Mouse (Mus musculus) liver, embryonic 14 days (tissue): ENCODE results near the gene Susd5. TPM values are rescaled to one million over a fixed set of nuclear protein-coding genes. Genes with fewer than 3 reads are reported as not detected.

Experiments
- polyA plus RNA-seq: library from polyadenylated mRNA; depleted of rRNA; stranded (reverse); fragments of >200 nt; gene quantifications from 2 replicates; pipeline ENCODE4 v1.2.3, GENCODE M21; 2012; rRNA removed

The Susd5 gene
- polyA plus RNA-seq: 0.01 TPM in 1 of 2 replicates, not detected in the other

GRCm38 (mm10) chr9:114057090-114057796 lies at the start of gene Susd5:
TSS of gene Susd5 (plus strand) at chr9:114057140.

GRCm38 (mm10) chr9:114046028-114046427 lies 10.9 kb upstream of the Susd5 start, which contains the start of gene Fbxl2:
TSS of gene Fbxl2 (minus strand) at chr9:114046191.

Other genes with a start within 250 kb of the Susd5 start
- 64.0 and 76.2 TPM in 2 replicates for gene Ubp1, start 126.2 kb upstream of the Susd5 start, polyA plus RNA-seq
- 0.55 and 0.56 TPM in 2 replicates for gene Fbxl2, start 10.9 kb upstream of the Susd5 start, polyA plus RNA-seq